Mouse (Mus musculus) granulocyte monocyte progenitor cell, adult 5-6 weeks (primary cell): ENCODE measurements around the gene Pcna. TPM values are rescaled to one million over a fixed set of nuclear protein-coding genes. Genes with fewer than 3 reads are reported as not detected.
A peak's percentile ranks its signal among the peaks of the same experiment; 100 is the strongest.
"Not testable (repeated sequence)": the region's sequence is repeated elsewhere in the genome, so short reads cannot be mapped to it uniquely, and the experiment has no call there.

Experiments used
- ATAC-seq: replicated peaks from 2 replicates; pipeline ENCODE4 v1.8.0; 2016; ENCODE audit warnings: mild to moderate bottlenecking, moderate TSS enrichment, inconsistent platforms; ENCODE audit not compliant: poor library complexity, severe bottlenecking
- total RNA-seq, 2 experiments: library from RNA; stranded (forward) in 1 of 2; stranded (reverse) in 1 of 2; fragments of 200-712, 200-1000 nt in 1 of 2; fragments of >200 nt in 1 of 2; fragmentation: Nextera tagmentation in 1 of 2; gene quantifications; 2 replicates each; pipeline ENCODE4 v1.2.3; 2014 to 2017

Gene Pcna
- 627 and 644 TPM in 2 replicates for total RNA-seq (2014; fragmentation: Nextera tagmentation)
- total RNA-seq (2017), result 619 and 668 TPM in 2 replicates

DNA sequence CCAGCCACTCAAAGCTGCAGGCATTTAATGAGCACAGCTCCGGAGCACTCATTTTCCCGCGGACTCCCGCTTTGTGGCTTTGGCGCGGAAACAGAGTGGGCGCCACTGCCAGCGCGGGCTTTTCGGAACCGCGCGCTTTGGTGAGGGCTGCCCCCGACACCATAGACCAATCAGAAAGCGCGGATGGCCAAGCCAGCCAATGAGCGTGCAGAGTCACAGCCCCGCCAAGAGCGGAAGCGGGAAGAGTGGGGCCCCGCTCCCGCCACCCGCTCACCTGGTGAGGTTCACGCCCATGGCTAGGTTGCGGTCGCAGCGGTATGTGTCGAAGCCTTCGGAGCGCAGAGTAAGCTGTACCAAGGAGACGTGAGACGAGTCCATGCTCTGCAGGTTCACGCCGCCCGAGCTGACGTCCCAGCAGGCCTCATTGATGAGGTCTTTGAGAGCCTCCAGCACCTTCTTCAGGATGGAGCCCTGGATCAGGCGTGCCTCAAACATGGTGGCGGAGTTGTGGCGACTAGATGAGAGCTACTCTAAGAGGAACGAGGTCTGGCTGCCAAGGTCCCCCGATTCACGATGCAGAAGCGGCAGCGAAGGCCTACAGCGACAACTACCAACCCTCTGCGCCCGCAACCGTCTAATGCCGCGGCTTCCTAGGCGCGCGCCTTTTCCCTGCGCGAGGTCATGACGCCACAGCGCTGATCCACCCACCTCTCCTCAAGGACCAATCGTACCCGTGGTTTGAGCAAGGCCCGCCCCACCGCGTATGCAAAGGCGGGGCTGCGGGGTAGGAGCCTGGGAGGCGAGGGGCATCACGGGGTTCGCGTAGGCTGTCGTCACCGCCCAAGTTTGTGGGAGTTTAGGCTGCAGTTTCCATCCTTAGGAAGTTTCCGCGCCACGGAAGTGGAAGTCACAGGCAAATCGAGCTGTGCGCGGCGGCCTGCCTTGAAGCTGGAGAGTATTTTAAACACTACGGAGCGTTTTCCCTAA is at the start of gene Pcna:
TSS of gene Pcna (minus strand) at position 773 of the 987 bp plus-strand sequence.
- ATAC-seq, result peak; percentile 89

DNA sequence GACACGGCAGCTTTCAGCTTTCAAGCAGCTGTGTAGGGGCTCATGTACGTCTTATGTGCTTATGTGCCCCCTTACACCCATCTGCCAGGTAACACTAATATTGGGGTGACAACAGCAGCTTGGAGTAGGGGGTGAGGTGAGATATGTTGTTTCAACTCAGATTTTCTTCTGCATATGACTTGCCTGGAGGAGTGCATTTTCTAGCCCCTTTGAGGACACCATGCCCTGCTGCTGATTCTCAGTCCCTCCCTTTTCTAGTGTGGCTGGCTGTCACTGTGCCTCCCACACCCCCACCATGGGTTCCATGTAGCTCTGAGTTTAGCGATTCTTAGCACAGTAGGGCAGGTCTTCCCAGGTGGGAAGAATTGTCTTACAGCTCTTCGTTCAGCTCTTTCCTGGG is 48.3 kb upstream of the Pcna start:
- no peak for ATAC-seq

DNA sequence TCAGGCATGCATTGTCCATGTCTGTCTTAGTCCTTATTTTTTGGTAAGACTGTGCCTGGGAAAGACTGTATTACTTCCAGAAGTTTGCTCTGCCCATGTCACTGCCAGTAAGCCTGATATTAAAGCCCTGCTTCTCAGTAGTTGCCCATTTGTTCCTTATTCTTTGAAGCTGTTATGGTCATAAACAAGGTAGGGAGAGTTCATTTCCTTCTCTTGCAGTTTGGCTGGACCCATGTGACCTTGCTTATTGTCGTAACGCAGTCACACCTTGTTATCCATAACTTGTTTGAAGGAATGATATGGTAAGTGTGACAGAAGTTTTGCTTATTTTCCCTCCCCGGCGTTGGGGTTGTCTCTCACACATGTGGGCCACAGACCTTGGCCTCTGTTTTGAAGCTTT is 45.1 kb upstream of the Pcna start:
- no peak for ATAC-seq

DNA sequence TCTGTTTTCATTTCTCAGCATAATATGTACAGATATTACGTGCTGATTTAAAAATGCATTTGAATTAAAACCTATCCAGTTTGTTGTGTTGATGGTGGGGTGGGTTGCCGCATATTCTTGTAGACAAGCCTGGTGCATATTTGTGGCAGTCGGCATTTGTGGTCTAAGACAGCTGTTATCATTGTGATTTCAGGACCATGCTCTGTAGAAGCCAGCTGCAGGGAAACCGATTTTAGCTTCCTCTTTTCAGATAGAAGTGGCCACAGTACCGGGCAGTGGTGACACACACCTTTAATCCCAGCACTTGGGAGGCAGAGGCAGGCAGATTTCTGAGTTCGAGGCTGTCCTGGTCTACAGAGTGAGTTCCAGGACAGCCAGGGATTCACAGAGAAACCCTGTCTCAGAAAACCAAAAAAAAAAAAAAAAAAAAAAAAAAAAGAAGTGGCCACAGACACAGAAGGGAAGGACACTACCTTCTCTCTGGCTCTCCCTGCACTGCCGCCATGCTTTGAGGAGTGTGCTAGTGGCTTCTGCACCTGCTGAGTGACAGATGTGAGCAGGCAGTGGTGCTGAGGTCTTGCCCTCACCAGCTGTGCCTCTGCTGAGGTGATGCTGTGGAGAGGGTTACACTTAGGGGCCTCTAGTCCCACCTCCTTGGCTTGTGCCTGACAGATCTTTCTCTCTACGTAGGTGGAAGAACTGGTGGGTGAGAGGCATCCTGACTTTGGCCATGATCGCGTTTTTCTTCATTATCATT is 40.8 kb upstream of the Pcna start:
- peak; percentile 73 for ATAC-seq

DNA sequence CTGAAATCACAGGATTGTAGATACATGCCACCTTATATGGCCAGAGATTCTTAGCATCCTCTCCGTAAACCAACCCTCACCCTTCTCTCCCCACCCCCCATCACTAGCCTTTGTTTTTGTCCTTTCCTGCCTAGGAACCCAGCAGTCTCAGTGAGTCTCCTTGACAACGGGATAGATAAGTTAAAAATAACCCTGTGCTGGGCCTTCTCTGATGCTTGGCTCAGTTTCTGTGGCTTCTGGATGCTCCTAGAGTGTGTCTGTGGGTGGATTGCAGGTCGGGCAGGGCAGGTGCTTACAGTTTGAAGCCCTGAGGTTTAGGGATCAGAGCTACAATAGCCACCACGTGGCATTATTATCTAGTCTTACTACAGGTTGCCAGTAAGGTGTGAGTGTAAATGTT is 39.0 kb upstream of the Pcna start:
- no peak for ATAC-seq

DNA sequence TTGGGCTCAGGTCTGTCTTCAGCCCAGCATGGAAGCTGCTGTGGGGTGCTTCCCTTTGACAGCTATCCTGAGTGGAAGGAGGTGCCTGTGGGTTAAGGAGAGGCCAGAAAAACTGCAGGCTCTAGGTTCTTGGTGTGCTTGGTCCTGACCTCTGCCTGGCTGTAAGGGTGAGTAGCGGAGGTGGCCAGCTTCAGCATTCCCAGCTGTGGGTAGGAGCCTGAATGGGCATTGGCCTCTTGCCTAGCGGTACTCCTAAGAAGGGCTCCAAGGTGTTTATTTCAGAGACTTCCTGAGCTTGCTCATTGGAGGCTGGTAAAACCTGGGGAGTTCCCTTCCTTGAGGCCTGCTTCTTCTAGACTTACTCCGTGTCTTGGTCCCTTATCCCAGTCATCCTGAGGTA is 38.2 kb upstream of the Pcna start:
- no peak for ATAC-seq

DNA sequence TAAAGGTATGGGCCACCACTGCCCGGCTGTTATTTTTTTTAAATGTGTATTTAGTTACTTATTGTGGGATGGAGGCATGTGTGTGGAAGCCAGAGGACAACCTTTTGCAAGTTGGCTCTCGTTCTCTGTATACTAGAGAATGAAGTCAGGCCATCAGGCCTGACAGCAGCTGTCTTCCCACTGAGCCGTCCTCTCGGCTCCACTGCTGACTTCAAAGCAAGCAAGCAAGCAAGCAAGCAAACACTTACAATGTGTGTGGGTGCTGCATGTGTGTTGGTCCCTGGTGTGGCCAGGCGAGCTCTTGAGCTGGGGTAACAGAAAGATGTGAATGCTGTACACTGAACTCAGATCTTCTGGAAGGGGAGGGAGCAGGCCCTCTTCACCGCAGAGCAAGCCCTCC is 37.7 kb upstream of the Pcna start:
- no peak for ATAC-seq

DNA sequence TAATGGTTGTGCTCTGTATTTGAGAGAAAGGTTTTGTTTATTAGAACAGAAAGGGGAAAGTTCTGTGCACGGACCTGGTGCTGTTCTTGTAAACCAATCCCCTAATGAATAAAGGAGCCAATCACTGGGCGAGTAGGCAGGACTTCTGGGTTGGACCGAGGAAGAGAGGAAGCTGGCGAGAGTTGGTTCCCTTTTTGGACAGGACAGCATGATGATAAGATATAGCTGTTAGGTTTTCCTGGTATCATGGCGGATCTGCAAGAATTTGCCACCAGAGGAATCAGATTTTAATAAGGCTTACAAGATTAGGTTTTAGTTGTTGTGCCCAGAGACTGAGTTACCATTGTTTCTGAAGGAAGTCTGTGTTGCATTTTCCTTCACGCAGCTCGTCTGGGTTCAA is 36.1 kb upstream of the Pcna start:
- ATAC-seq, result not testable (repeated sequence)

DNA sequence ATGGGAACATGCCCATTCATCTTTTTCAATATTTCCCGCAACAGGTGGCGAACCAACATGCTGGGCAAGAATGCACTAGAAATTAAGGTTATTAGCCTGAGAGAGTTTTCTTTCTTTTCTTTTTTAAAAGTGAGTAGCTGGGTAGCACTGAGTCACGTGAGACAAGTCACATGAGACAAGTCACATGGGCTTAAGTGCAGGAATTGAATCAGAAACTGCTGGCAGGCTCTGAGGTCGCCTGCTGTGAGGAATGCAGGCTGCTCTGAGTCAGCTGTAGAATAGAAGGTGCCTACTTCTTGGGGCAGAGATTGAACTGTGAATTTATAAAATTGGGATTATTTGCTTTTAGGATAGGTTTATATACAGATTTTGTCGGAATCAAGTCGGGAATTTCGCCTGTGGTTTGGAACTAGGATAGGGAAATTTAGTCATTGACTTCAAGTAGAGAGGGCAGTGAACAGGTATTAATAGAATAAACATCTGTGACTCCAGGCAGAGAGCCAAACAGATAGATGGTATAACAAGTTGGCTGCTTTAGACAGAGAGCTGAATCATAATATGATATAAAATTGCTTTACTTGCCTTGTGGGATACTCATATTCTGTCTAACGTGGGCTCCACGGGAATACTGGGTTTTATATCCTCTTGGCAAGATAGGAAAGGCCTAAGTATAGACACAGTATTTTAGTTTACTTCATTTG is 33.4 kb upstream of the Pcna start:
- no peak for ATAC-seq

DNA sequence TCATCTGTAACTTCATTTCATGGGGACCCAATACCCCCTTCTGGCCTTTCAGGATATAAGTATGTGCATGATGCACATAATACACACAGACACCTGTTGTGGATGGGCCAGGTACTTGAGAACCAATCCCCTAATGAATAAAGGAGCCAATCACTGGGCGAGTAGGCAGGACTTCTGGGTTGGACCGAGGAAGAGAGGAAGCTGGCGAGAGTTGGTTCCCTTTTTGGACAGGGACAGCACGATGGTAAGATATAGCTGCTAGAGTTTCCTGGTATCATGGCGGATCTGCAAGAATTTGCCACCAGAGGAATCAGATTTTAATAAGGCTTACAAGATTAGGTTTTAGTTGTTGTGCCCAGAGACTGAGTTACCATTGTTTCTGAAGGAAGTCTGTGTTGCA is 32.6 kb upstream of the Pcna start:
- not testable (repeated sequence) for ATAC-seq

DNA sequence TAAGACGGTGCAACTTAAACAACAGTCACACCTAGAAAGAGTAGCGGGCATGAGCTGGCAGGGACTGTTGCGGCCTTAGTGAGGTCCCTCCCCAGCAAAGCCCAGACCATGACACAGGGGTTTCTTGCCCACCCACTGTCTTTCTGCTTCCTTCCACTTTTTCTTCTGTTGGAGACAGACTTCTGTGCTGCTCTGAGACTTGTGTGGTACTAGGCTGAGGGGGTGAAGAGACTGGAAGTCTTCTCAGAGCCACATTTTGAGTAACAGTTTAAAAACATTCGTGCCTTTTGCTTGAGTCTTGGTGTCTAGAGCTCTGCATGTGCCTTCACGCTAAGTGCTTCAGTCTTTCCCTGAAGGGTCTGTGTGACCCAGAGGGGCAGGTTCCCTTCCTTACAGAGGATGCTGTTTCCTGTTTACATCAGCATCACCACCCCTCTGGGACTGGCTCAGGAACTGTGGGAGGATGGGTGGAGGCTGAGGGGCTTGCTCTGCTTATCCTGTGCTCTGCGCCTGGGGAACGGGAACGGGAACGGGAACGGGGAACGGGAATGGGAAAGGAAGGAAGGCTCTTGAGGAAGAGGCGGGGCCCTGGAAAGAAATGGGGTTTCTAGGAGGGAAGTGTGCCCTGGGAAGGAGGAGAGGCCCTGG is 31.5 kb upstream of the Pcna start:
- peak; percentile 52 for ATAC-seq

DNA sequence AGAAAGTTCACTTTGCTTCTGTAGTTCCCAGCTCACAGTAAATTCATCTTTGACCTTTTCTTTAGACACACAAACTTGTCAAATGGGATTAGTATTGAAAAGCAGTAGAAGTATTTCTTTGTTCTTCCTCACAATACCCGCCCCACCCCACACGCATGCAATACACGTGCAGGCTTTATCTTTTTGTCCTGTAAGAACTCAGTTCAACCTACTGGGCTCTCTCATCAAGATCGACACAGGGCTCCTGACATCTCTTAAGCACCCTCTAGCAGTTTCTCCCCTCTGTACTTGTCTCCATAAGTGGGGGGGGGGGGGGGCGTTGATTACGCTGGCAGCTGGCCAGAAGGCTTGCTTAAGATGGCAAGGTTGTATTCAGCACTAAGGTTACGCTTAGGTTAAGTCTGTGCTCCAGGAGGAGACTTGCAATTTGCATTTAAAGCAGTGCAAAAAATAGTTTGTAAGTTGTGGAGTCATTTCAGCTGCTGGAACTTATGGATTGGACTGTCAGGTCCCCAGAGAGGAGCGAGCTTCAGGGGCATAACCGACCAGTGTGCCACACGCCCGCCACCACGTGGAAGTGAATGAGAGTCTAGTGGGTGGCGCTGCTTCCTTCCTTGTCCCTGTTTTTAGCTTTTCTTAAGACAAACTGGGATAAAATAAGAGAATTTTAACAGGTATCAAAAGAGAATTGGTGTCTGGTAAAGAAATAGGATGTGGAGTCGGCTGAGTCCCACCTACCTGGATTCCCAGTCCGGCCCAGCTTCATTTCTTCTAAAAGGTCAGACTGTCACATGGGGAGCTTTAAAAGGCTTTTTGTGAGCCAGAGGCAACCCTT is 30.3 kb upstream of the Pcna start:
- no peak for ATAC-seq

DNA sequence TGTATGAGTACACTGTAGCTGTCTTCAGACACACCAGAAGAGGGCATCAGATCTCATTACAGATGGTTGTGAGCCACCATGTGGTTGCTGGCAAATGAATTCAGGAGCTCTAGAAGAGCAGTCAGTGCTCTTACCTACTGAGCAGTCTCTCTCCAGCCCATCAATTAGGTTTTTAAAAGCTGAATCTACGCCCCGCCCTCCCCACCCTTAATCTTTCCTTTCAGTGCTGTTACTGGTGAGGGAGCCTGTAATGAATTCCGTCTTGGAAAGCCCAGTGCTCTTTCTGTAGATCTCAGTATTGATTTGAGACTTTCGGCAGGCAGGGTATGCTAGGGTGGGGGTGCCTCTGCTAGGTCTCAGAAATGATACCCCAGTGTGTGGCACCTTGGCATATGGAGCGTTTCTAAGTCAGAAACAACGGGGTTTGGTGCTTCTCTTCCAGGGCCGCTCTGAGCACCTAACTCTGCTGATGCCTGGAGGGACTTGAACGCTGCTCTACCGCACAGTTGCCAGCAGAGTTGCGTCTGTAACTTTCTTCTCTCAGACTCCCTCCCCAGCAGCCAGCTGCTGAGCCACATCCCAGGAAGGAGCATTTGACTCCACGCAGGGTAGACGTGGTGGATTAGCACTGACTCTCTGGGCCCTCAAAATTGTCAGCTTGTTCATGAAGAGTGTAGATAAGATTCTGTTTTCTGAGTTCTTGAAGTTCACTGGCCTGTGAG is 29.5 kb upstream of the Pcna start:
- ATAC-seq, result no peak

DNA sequence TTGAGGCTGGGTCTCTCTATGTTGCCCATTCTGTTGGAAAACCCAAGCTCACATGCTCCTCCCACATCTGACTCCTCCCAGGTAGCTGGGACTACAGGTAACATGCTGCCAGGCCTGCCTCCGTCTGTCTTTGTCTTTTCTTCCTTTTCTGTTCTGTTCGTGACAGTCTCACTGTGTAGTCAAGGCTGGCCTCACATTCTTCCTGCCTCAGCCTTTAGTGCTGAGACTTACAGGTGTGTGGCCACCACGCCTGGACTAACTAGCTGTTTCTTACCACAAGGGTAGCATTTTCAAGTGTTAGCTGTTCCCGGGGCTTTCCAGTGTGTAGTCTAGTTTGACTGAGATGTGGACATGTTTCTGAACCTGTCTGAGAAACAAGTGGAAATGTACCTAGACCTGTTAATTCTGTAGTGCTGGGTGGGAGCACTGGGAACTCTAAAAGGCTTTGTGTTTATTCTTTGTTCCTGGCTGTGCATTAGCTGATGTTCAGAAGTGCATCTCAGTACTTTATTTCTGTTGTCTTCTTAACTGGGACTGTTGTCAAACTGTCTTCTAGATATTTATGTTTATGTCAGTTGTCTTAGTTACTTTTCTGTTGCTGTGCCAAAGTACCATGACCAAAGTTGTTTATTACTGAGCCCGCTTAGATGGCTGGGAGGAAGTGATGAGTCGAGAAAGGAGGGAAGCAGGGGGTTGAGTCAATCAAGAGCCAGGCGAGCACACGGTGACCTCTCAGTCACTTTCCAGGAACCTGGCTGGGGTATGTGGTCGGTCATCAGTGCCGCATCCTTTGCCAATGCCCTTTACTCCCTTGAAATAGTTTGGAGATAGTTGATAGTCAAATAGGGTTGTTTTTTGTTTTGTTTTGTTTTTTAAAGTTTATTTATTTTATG is 28.7 kb upstream of the Pcna start:
- ATAC-seq, result peak; percentile 57

DNA sequence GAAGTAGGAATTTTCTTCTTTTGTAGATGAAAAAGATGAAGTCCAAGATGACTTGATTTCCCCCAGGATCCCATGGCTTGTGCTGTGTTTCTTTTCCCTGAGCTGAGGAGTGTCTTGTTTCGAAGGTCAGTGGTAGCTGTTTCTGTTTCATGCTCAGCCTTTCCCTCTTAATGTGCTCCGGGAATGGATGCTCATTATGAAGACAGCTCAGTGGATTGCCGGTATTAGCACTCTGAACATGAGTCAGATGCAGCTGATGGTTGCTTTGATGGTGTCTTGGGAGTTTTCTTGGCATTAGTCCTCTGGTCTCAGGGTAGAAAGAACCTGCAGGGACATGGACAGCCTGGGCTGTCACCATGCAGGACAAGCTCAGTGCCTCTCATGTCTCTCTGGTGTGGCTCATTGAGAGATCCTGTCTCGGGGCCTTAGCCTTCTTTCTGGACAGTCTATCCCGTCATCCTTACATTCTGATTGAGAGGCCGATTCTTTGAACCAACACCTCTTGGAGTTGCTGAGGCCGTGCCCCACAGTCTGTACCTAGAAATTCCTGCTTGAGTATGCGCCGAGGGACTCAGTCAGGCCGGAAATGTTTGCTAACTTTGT is 27.5 kb upstream of the Pcna start:
- no peak for ATAC-seq

DNA sequence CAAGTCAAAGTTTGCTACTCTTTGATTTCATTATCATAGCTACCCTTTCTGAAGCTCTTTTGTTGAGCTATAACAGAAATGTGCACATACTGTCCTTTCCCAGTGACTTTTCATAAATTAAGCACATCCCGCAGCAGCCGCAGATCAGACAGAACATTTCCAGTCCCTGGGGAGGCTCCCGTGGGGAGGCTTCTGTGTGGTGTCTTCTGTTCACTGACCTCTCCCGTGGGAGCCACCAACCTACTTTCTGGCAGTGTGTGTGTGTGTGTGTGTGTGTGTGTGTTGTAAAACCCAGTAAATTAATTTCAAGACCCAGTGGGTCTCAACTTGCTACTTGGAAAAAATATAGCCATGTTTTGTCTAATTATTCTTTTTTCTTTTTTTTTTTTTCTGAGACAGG is 26.9 kb upstream of the Pcna start:
- no peak for ATAC-seq

DNA sequence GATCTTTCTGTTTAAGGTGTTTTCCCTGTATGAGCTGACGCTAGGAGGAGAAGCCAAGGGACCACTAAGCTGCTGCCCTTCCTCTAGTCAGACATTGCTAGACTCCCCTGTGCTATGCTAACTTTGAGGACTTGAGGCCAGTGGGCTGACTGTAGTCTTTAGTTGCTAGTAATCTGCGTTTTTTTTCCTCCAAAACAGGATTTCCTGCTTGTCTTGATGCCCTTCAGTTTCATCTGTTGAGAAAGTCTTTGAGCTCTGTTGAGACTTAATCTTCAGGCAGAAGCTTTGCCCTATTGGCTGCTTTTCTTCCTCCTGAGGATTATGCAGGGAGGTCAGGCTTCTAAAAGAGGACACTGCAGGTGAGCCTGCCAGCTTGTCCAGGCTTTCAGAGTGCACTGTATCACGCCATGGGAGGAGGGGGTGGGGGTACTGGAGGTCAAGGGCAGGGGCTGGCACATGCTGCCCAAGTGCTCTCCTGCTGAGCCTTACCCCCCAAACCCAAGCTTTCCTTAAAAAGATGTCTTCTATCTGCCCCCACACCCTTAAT is 26.3 kb upstream of the Pcna start:
- ATAC-seq, result peak; percentile 15; the same call in 1 of the 2 replicates
